Mouse (Mus musculus) neural tube, embryonic 11.5 days (tissue): ENCODE measurements around the gene Selplg. TPM values are rescaled to one million over a fixed set of nuclear protein-coding genes. Genes with fewer than 3 reads are reported as not detected.

ENCODE experiments used
- polyA plus RNA-seq: library from polyadenylated mRNA; unstranded; fragments of >200 nt; fragmentation: Nextera tagmentation; extraction: Ambion mirVana; gene quantifications from 2 replicates; pipeline ENCODE4 v1.2.1, GENCODE M21; 2014

Gene Selplg
- polyA plus RNA-seq, 1 experiment from 2014 or later = 1.7 TPM

Other genes starting within 250 kb of the Selplg start
- 1.8 and 1.9 TPM in 2 replicates for gene Cmklr1, start 182.2 kb downstream of the Selplg start, polyA plus RNA-seq
- not detected in 2 replicates for gene 1700069L16Rik, start 107.9 kb downstream of the Selplg start, polyA plus RNA-seq
- 3.7 and 4.7 TPM in 2 replicates for gene Ficd, start 96.8 kb downstream of the Selplg start, polyA plus RNA-seq
- gene Sart3, start 60.1 kb downstream of the Selplg start, polyA plus RNA-seq = 59.4 and 59.9 TPM in 2 replicates
- 101 and 107 TPM in 2 replicates for gene Iscu, start 59.9 kb downstream of the Selplg start, polyA plus RNA-seq
- 29.3 and 36.5 TPM in 2 replicates for gene Tmem119, start 32.1 kb downstream of the Selplg start, polyA plus RNA-seq
- gene Coro1c, start 76.1 kb upstream of the Selplg start, polyA plus RNA-seq = 256 and 297 TPM in 2 replicates
- 23.9 and 24.5 TPM in 2 replicates for gene Ssh1, start 161.2 kb upstream of the Selplg start, polyA plus RNA-seq
- gene Dao, start 171.1 kb upstream of the Selplg start, polyA plus RNA-seq = not detected in 2 replicates
- gene Usp30, start 232.8 kb upstream of the Selplg start, polyA plus RNA-seq = 12.7 and 14.5 TPM in 2 replicates